Mouse (Mus musculus): Measurements from ENCODE around the gene Pofut1. TPM values are rescaled to one million over a fixed set of nuclear protein-coding genes. Genes with fewer than 3 reads are reported as not detected.

Gene Pofut1
- polyA plus RNA-seq (2012; ENCODE audit: low replicate concordance), result 8.9 and 9.6 TPM in 2 replicates

GRCm38 (mm10) chr2:153241250-153242014 is at the start of gene Pofut1, which contains the start of gene Plagl2:
Pofut1 (plus strand) TSS chr2:153241533.
Plagl2 (minus strand) TSS chr2:153241426.

GRCm38 (mm10) chr2:153224946-153225594 is 16.3 kb upstream of the Pofut1 start, which contains the start of gene Tspyl3:
Tspyl3 (minus strand) TSS chr2:153225441.

DNA sequence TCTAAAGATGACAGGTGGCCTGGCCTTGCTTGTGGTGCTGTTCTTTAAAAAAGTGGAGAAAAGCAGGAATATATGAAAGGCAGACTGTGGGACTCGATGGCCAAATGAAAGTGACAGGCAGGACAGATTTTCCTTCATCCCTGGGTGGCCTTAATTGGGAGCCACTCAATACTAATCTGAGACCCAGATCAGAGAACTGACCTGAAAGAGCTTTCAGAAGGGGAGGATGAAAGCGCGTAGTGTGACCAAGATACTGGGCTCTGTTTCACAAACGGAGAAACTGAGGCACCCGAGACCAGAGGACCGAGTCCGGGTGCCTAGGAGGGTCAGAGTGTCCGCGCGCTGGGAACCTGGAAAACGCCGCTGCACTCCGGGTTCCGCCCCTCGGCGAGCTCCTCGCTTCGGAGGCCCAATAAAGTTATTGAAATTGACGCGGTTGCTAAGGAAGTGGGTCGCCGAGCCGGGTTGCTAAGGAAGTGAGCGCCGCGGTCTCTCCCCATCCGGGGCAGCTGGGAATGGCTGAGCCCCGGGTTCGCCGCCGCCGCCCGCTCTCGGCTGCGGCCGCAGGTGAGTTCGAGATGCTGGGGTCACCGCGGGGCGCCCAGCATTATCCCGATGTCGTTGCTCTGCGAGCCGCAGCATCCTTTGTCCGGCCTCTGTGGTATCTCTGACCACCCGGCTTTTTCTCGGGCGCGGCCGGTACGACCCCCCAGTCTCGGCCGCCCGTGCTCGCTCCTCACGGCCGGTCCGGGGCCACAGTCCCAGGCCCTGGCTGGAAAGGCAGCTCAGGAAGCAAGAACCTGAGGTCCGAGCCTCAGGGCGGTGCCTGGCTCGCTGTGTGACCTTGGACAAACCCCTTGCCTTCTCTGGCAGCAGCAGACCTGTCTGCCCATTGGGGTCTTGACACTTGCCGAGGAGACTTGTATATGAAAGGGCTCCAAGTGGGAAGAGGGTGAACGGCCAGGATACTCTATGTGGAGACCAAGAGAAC is 49.9 kb downstream of the Pofut1 start, which contains the start of gene Kif3b:
Gene Kif3b, plus strand, starts transcription at position 476 of the 991 bp plus-strand sequence.

Other genes starting within 250 kb of the Pofut1 start
- 32.6 and 41.6 TPM in 2 replicates for gene Pdrg1, start 226.1 kb upstream of the Pofut1 start, polyA plus RNA-seq (2012; ENCODE audit: low replicate concordance)
- gene Xkr7, start 209.7 kb upstream of the Pofut1 start, polyA plus RNA-seq (2012; ENCODE audit: low replicate concordance), result not detected in 2 replicates
- 0.70 TPM in 1 of 2 replicates, not detected in the other for gene Ccm2l, start 175.6 kb upstream of the Pofut1 start, polyA plus RNA-seq (2012; ENCODE audit: low replicate concordance)
- gene Hck, start 133.1 kb upstream of the Pofut1 start, polyA plus RNA-seq (2012; ENCODE audit: low replicate concordance), result 47.9 and 76.5 TPM in 2 replicates
- gene Tm9sf4, start 80.2 kb upstream of the Pofut1 start, polyA plus RNA-seq (2012; ENCODE audit: low replicate concordance), result 5.2 and 34.9 TPM in 2 replicates
- gene Tspyl3, start 16.1 kb upstream of the Pofut1 start, polyA plus RNA-seq (2012; ENCODE audit: low replicate concordance), result 10.6 and 19.3 TPM in 2 replicates
- gene Plagl2, start 107 bp upstream of the Pofut1 start, polyA plus RNA-seq (2012; ENCODE audit: low replicate concordance), result 13.3 and 17.5 TPM in 2 replicates
- 3.9 and 4.8 TPM in 2 replicates for gene Kif3b, start 49.9 kb downstream of the Pofut1 start, polyA plus RNA-seq (2012; ENCODE audit: low replicate concordance)
- gene Asxl1, start 104.3 kb downstream of the Pofut1 start, polyA plus RNA-seq (2012; ENCODE audit: low replicate concordance), result 12.8 and 23.1 TPM in 2 replicates

Measured in hematopoietic multipotent progenitor cell, adult 10-12 weeks (in vitro differentiated cells).